Mouse (Mus musculus): Measurements from ENCODE around the gene Tepsin. TPM values are rescaled to one million over a fixed set of nuclear protein-coding genes. Genes with fewer than 3 reads are reported as not detected.
A peak's percentile ranks its signal among the peaks of the same experiment; 100 is the strongest.

The Tepsin gene
- polyA plus RNA-seq, 1 experiment from 2014 or later: 19.3 TPM

DNA sequence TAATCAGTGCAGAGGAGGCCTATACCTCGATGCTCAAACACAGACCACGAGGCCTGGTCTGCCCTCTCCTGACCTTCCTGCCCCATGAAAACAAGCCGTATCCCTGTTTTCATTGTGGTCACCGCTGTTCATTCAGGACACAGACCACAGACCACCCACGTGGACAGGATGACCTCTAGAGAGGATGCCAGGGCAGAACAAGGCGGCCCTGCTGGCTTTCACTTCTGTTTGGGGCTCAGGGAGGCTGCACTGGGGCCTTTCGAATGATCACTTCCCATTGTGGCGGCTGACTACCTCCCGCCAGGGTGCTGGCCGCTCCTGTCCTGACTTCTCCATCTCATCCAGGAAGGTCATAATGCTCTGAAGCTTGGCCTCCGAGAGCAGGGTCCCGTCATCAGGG lies 27.5 kb downstream of the Tepsin start:
- Histone ChIP-seq H3K36me3 (peaks cover 94% of the 10 kb centered on the region), H3K9ac (0 out of 2 replicates have a peak overlapping the region, but pooled peaks have one; percentile 19), H3K4me2 (no peak overlapping the region), H3K4me3 (no peak overlapping the region), H3K27ac (no peak overlapping the region), H3K9me3 (no peaks in the 10 kb centered on the region), H3K27me3 (0 out of 2 replicates have a peak, but pooled peaks cover 3% of the 10 kb centered on the region), H3K4me1 (replicated peaks) (peaks cover 22% of the 10 kb centered on the region)
- WGBS: 16% methylated on average over 12 of the region's 12 CpGs
- ATAC-seq (ENCODE audit: low FRiP score): no peak

DNA sequence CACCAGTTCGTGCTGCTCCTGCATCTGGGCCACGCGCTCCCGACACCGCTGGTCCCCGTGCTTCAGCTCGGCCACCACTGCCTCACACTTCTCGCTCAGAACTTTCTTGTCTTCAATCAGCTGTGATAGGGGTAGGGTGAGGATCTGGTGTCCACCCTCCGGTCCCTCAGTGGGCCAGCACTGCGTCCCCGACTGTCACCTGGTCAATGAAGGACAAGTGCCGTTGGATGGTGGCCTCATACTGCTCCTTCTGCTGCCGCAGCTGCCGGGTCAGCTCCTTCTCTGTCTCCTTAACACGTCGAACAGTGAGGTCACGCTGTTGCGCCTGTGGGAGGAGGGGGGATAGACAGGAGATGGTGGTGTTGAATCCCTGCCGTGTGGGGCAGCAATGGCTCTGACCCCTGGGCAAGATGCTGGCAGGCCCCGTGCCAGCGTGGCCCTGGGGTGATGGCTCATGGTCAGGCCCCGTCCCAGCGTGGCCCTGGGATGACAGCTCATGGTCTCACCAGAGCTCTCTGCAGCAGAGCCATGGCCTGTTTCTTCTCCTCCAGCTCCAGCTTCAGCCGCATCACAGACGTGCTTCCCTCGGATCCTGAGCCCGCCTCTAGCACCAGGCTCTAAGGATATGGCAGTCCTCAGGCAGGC lies 28.1 kb downstream of the Tepsin start:
- Histone ChIP-seq H3K27me3 (0 out of 2 replicates have a peak, but pooled peaks cover 3% of the 10 kb centered on the region), H3K27ac (no peak overlapping the region), H3K9me3 (no peaks in the 10 kb centered on the region), H3K9ac (peak overlapping the region; percentile 19; the same call in 1 of the 2 replicates), H3K4me1 (replicated peaks) (peaks cover 20% of the 10 kb centered on the region), H3K4me3 (no peak overlapping the region), H3K4me2 (no peak overlapping the region), H3K36me3 (peaks cover 94% of the 10 kb centered on the region)
- WGBS: 82% methylated on average over 27 of the region's 27 CpGs
- ATAC-seq (ENCODE audit: low FRiP score): no peak

DNA sequence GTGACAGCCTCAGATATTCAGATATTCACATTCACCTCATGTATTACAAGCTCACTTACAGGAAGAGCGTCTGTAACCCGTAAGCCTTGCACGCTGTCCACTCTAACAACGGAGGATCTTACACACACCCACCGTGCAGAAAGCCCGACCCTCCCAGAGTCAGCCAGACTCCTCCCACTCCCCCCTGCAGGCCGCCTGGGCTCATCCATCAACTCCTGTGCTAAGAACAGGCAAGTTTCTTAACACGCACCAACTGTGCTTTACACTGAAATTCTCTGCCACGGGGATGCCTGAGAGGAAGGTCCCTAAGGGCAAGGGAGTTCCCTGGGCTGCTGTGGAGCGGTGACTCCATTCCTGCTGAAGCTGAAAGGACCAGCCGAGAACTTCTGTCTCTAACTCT lies 29.3 kb downstream of the Tepsin start:
- H3K27me3 ChIP-seq: 0 out of 2 replicates have a peak, but pooled peaks cover 3% of the 10 kb centered on the region
- no peak overlapping the region; the same call in 1 of the 2 replicates for H3K9ac ChIP-seq
- H3K9me3 ChIP-seq: no peaks in the 10 kb centered on the region
- no peak overlapping the region for H3K27ac ChIP-seq
- no peak for ATAC-seq (ENCODE audit: low FRiP score)
- H3K4me3 ChIP-seq: no peak overlapping the region
- peaks cover 14% of the 10 kb centered on the region for H3K4me1 ChIP-seq (replicated peaks)
- H3K36me3 ChIP-seq: peaks cover 95% of the 10 kb centered on the region
- WGBS: 26% methylated on average over 11 of the region's 11 CpGs
- no peak overlapping the region for H3K4me2 ChIP-seq

GRCm38 (mm10) chr11:120067834-120068233 lies 30.7 kb downstream of the Tepsin start:
- no peak for ATAC-seq (ENCODE audit: low FRiP score)
- 54% methylated on average over 16 of the region's 17 CpGs for WGBS

DNA sequence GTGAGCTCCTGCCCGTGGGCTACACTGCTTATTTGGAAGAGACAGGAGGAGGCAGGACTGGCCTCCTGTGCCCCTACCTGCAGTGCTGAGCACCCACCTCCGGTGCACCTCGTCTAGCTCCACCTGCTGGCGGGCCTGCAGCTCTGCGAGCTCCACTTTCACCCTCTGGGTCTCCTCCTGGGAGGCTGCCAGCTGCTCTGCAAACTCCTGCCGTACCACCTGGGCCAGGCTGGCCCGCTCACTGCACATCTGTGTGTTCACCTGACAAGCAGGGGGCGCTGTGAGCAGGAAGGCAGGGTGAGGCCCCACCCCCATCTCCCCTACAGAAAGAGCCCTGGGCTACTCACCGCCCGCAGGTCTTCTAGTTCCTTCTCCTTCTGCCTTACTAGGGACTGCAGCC lies 33.2 kb downstream of the Tepsin start:
- Histone ChIP-seq H3K4me1 (replicated peaks) (peaks cover 14% of the 10 kb centered on the region), H3K9ac (no peak overlapping the region), H3K36me3 (peaks cover 74% of the 10 kb centered on the region), H3K4me2 (no peak overlapping the region), H3K4me3 (no peak overlapping the region), H3K27ac (no peak overlapping the region), H3K27me3 (no peaks in the 10 kb centered on the region), H3K9me3 (no peaks in the 10 kb centered on the region)
- ATAC-seq (ENCODE audit: low FRiP score): no peak
- WGBS: 30% methylated on average over 10 of the region's 10 CpGs

More at GRCm38 (mm10) chr11:120067834-120068233, 30.7 kb downstream of the Tepsin start:
- Histone ChIP-seq H3K27me3 (0 out of 2 replicates have a peak, but pooled peaks cover 3% of the 10 kb centered on the region), H3K9me3 (no peaks in the 10 kb centered on the region), H3K4me1 (replicated peaks) (peaks cover 14% of the 10 kb centered on the region), H3K36me3 (peaks cover 94% of the 10 kb centered on the region), H3K4me2 (no peak overlapping the region), H3K27ac (no peak overlapping the region), H3K4me3 (no peak overlapping the region), H3K9ac (no peak overlapping the region)

DNA sequence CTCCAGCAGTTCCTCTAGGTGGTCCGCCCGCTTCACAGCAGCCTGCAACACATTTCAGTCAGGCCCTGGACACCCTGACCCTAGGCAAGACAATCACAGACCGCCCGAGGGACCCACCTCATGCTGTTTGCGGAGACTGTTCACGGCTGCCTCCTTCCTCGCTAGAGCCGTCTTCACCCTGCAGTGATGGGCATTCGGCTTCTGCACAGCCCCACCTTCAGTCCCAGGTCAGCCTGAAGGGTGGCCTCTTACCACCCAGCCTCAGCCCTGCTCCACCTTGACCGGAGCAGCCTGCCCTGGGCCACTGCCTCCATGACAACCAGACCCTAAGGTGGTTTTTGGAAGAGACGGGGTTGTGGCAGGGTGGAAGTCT lies 33.9 kb downstream of the Tepsin start:
- H3K27me3 ChIP-seq: no peaks in the 10 kb centered on the region
- H3K27ac ChIP-seq: no peak overlapping the region
- no peak overlapping the region for H3K9ac ChIP-seq
- H3K9me3 ChIP-seq: no peaks in the 10 kb centered on the region
- H3K4me2 ChIP-seq: no peak overlapping the region
- peaks cover 67% of the 10 kb centered on the region for H3K36me3 ChIP-seq
- peaks cover 11% of the 10 kb centered on the region for H3K4me1 ChIP-seq (replicated peaks)
- ATAC-seq (ENCODE audit: low FRiP score): no peak
- no peak overlapping the region for H3K4me3 ChIP-seq
- WGBS: 89% methylated on average over 11 of the region's 11 CpGs

DNA sequence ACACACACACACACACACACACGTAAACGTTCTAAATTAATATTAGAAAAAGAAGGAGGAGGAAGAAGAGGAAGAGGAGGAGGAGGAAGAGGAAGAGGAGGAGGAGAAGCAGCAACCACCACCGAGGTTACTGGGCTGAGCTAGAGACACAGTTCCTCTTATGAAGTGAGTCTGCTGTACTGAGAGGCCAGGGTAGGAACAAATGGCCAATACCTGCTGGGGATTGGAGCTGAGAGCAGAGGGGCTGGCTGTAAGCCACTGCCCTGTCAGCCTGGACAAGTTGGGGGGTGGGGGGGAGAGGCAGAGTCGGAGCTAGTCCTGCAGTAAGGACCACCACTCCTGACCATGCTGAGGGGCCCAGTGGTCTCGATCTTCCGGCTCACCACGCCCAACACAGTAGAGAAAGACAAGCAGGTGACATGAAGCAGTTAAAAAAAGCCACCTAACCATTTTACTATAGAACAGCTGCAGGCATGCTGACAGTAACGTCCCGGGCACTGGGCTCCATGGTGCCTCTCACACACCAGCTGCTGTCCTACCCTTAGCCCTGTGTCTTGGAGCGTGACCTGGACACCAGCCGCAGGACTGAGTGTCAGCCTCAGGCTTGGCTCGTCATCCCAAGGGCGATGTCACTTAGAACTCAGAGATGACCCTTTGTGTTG lies 34.4 kb downstream of the Tepsin start:
- Histone ChIP-seq H3K9ac (no peak overlapping the region), H3K36me3 (peaks cover 64% of the 10 kb centered on the region), H3K4me3 (no peak overlapping the region), H3K4me1 (replicated peaks) (peaks cover 5% of the 10 kb centered on the region), H3K27ac (no peak overlapping the region), H3K27me3 (no peaks in the 10 kb centered on the region), H3K9me3 (no peaks in the 10 kb centered on the region), H3K4me2 (no peak overlapping the region)
- ATAC-seq (ENCODE audit: low FRiP score): no peak
- WGBS: 88% methylated on average over 13 of the region's 13 CpGs

DNA sequence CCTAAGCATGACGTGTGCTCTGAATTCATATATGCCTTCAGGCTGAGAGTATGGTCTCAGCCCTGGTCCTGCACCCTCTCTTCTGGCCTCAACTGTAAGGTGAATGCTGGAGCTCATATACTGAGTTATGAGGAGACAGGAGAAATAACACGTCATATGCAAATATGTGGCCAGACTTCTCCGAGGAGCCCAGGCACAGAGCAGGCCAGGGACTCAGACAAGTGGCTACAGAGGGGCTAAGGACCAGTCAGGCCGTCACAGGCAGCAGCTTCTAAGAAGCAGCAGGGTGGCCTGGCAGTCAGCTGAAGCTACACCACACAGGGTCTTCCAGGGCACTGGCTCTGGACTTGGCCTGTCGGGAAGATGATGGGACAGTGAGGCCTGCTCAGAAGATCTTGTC lies 35.2 kb downstream of the Tepsin start:
- Histone ChIP-seq H3K27ac (no peak overlapping the region), H3K36me3 (peaks cover 59% of the 10 kb centered on the region), H3K4me1 (replicated peaks) (0 out of 2 replicates have a peak, but pooled peaks cover 3% of the 10 kb centered on the region), H3K27me3 (no peaks in the 10 kb centered on the region), H3K4me2 (no peak overlapping the region), H3K9ac (no peak overlapping the region), H3K4me3 (no peak overlapping the region), H3K9me3 (no peaks in the 10 kb centered on the region)
- WGBS: 85% methylated on average over 5 of the region's 5 CpGs
- no peak for ATAC-seq (ENCODE audit: low FRiP score)

DNA sequence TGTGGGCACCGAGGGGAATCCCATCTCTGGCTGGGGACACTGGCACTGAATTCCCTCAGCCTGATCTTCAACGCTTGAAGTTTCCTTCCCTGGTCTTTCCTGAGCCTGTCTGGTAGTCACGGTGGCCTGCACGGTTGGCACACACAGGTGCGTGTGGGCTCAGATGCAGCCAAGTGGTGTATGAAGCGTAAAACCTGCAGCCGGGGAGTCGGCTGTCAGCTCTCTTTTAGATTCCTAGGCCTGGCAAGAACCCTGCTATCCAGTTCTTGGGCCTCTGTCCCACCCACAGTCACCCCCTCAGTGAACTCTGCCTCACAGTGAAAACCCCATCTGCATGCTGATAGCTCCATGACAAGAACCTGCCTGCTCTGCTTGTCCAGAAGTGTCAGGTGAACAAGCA lies 37.9 kb downstream of the Tepsin start:
- 89% methylated on average over 8 of the region's 8 CpGs for WGBS
- Histone ChIP-seq H3K36me3 (peaks cover 32% of the 10 kb centered on the region), H3K9me3 (no peaks in the 10 kb centered on the region), H3K27me3 (no peaks in the 10 kb centered on the region), H3K4me3 (no peak overlapping the region), H3K27ac (no peak overlapping the region), H3K9ac (no peak overlapping the region), H3K4me2 (no peak overlapping the region), H3K4me1 (replicated peaks) (0 out of 2 replicates have a peak, but pooled peaks cover 3% of the 10 kb centered on the region)
- ATAC-seq (ENCODE audit: low FRiP score): no peak

DNA sequence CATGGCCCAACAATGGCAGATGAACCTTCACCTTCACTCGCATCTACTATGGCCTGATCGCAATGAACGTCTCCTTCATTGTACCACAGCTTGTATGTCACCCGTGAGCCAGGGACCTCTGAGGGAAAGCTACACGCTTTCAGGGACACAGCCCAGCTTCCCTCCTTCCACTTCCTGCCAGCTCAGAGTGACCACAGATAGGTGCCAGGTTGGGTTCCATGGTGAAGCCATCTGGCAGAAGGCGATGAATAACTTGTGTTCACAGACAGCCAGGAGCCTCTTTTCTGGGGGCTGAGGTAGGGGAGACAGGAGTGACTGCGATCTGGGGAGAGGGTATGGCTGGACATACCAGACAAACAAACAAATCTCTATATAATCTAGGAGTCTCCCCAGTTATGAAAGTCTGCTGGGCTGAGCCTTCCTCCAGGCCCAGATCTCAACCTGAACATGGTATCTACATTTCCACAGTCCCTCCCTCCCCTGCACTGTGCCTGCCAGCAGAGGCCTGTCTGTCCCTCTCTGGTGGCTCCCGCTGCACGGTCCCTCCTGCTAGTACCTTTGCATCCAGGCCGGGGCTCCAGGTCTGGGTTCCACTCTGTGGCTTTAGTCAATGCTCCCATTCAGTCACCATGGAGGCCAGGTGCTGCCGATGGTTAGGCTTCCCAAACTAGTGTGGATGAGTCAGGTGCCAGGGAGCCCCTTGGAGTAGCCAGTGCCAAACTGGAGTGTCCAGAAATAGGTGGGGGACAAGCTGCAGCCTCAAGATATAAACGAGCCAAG lies 42.4 kb downstream of the Tepsin start:
- peaks cover 3% of the 10 kb centered on the region; the same call in 1 of the 2 replicates for H3K27me3 ChIP-seq
- 91% methylated on average over 12 of the region's 12 CpGs for WGBS
- H3K4me2 ChIP-seq: no peak overlapping the region
- no peak overlapping the region for H3K27ac ChIP-seq
- no peak for ATAC-seq (ENCODE audit: low FRiP score)
- H3K4me3 ChIP-seq: no peak overlapping the region
- peaks cover 6% of the 10 kb centered on the region for H3K4me1 ChIP-seq (replicated peaks)
- H3K9me3 ChIP-seq: no peaks in the 10 kb centered on the region
- no peak overlapping the region; the same call in 1 of the 2 replicates for H3K9ac ChIP-seq
- H3K36me3 ChIP-seq: no peaks in the 10 kb centered on the region

DNA sequence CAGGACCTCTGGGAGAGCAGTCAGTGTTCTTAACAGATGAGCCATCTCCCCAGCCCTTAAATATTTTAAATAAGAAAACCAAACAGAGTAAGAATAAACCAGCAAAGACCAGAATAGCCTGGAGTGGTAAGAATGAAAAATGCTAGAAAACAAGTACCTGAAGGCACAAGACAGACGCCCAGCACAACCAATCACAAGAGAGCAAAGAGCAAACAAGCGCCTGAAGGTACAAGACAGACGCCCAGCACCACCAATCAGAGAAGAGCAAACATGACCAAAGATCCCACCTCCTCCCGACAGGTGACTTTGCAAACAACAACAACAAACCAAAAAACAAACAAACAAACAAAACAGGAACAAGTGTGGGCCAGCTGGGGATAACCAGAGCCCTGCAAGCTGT lies 44.7 kb downstream of the Tepsin start:
- Histone ChIP-seq H3K27ac (no peak overlapping the region), H3K36me3 (no peaks in the 10 kb centered on the region), H3K27me3 (peaks cover 7% of the 10 kb centered on the region; the same call in 1 of the 2 replicates), H3K4me2 (no peak overlapping the region), H3K4me3 (no peak overlapping the region), H3K4me1 (replicated peaks) (peaks cover 14% of the 10 kb centered on the region), H3K9me3 (no peaks in the 10 kb centered on the region), H3K9ac (no peak overlapping the region)
- 79% methylated on average over 4 of the region's 4 CpGs for WGBS
- no peak for ATAC-seq (ENCODE audit: low FRiP score)

- no peak overlapping the region for H3K4me2 ChIP-seq
- ATAC-seq (ENCODE audit: low FRiP score): no peak
- no peak overlapping the region for H3K27ac ChIP-seq
- no peak overlapping the region for H3K9ac ChIP-seq
- 71% methylated on average over 9 of the region's 9 CpGs for WGBS
- no peak overlapping the region for H3K4me3 ChIP-seq
- peaks cover 30% of the 10 kb centered on the region for H3K4me1 ChIP-seq (replicated peaks)
- H3K9me3 ChIP-seq: no peaks in the 10 kb centered on the region
- H3K36me3 ChIP-seq: no peaks in the 10 kb centered on the region
- H3K27me3 ChIP-seq: peaks cover 17% of the 10 kb centered on the region; the same call in 1 of the 2 replicates
Measured at GRCm38 (mm10) chr11:120052274-120052673, 46.3 kb downstream of the Tepsin start.

All from hindbrain, embryonic 13.5 days (tissue).